Mouse (Mus musculus) left cerebral cortex, adult 8-10 months (tissue): ENCODE measurements around the gene Tdrd1. TPM values are rescaled to one million over a fixed set of nuclear protein-coding genes. Genes with fewer than 3 reads are reported as not detected.

Experiments used
- DNase-seq, 2 experiments: peaks; one replicate each; pipeline ENCODE4 v3.0.0; 2022; ENCODE audit warnings: low spot score in 2 of 2
- total RNA-seq, 4 experiments: library from RNA; stranded (reverse); gene quantifications; 2 replicates each; pipeline ENCODE4 v1.2.4; 2022

Tdrd1 gene
- total RNA-seq, 4 experiments from 2014 or later, result 0.27 to 0.39 (median 0.33) TPM

GRCm38 (mm10) chr19:56908472-56909270 lies 82.7 kb downstream of the Tdrd1 start:
- DNase-seq, result peak in 1 of 2 experiments; percentile 10

- DNase-seq, result no peak
Measured at GRCm38 (mm10) chr19:56910561-56910960, 84.6 kb downstream of the Tdrd1 start.

GRCm38 (mm10) chr19:56913761-56914160 lies 87.8 kb downstream of the Tdrd1 start:
- no peak for DNase-seq

GRCm38 (mm10) chr19:56914658-56915057 lies 88.6 kb downstream of the Tdrd1 start:
- DNase-seq, result no peak

GRCm38 (mm10) chr19:56915084-56915483 lies 89.1 kb downstream of the Tdrd1 start:
- no peak for DNase-seq

Other genes with a start within 250 kb of the Tdrd1 start
- 10 to 100 TPM; 31.2 to 37.7 (median 35.3) TPM for gene Adrb1, start 104.0 kb upstream of the Tdrd1 start, total RNA-seq
- 10 to 100 TPM; 46.1 to 49.5 (median 46.6) TPM for gene Ccdc186, start 4.0 kb upstream of the Tdrd1 start, total RNA-seq
- under 1 TPM in 1 of 4 experiments, not detected in 3; 0.11 TPM for gene Vwa2, start 48.0 kb downstream of the Tdrd1 start, total RNA-seq
- gene Afap1l2, start 182.0 kb downstream of the Tdrd1 start, total RNA-seq, result 10 to 100 TPM in 1 of 4 experiments, 1 to 10 TPM in 3; 6.8 to 10.2 (median 8.2) TPM